Mouse (Mus musculus): ENCODE measurements around the gene Tbce.
"Not testable (repeated sequence)": the region's sequence is repeated elsewhere in the genome, so short reads cannot be mapped to it uniquely, and the experiment has no call there.

Tbce gene

DNA sequence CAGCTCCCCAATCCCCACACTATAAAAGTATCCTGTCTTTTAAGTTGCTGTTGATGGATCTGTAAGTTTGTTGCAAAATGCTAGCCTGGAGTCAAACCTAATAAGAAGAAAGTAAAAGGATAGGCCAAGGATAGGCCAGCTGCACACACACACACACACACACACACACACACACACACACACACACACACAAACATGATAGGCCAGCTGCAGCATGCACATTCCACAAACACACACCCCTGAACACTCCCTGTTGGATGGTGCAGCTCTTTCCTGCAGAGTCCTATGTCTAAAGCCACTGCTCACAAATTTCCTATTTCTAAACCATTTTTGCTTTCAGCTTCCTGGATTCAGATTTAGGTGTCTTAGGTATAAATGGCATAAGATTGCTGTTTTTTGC is 4.4 kb upstream of the Tbce start:
- TF ChIP-seq CTCF (conservative IDR thresholded peaks at IDR 0.05; ENCODE audit: low read length) (no peak), NANOG (IDR thresholded peaks at IDR 0.05; ENCODE audit: borderline replicate concordance, low read length) (no peak)
- H3K4me1 ChIP-seq (replicated peaks; ENCODE audit: low read depth, low read length): peaks cover 21% of the 10 kb centered on the region
- H3K36me3 ChIP-seq (ENCODE audit: insufficient read depth, low read length): peaks cover 8% of the 10 kb centered on the region; the same call in 1 of the 2 replicates
- no peaks in the 10 kb centered on the region for H3K27me3 ChIP-seq (ENCODE audit: insufficient read depth, low read length)
- no peaks in the 10 kb centered on the region for H3K9me3 ChIP-seq (ENCODE audit: low read length)
- H3K4me3 ChIP-seq (replicated peaks; ENCODE audit: low read length): no peak overlapping the region

DNA sequence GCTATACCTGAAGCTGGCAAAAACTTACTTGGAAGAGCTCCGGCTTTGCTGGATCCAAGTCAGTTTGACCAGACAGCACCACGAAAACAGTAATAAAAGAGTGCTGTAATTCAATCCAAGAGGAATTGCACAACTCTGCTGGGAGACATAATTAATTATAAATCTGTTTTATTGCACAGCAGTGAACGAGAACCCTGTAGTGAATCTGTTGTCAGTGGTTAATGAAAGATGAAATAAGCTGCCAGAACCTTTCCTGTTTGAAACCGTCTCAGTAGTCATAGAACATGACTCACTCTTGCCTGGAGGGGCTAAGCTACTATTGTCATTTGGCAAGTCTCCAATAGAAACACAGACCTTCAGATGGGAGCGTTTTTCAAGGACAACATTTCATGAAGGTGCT is 748 bp upstream of the Tbce start:
- H3K9me3 ChIP-seq (ENCODE audit: low read length): no peaks in the 10 kb centered on the region
- no peaks in the 10 kb centered on the region for H3K36me3 ChIP-seq (ENCODE audit: insufficient read depth, low read length)
- H3K27me3 ChIP-seq (ENCODE audit: insufficient read depth, low read length): no peaks in the 10 kb centered on the region
- H3K4me1 ChIP-seq (replicated peaks; ENCODE audit: low read depth, low read length): peaks cover 39% of the 10 kb centered on the region
- no peak for TF ChIP-seq NANOG (IDR thresholded peaks at IDR 0.05; ENCODE audit: borderline replicate concordance, low read length)
- no peak for TF ChIP-seq POU5F1 (IDR thresholded peaks at IDR 0.05; ENCODE audit: borderline replicate concordance, low read length)
- TF ChIP-seq CTCF (conservative IDR thresholded peaks at IDR 0.05; ENCODE audit: low read length): no peak
- peak overlapping the region; percentile 87 for H3K4me3 ChIP-seq (replicated peaks; ENCODE audit: low read length)

DNA sequence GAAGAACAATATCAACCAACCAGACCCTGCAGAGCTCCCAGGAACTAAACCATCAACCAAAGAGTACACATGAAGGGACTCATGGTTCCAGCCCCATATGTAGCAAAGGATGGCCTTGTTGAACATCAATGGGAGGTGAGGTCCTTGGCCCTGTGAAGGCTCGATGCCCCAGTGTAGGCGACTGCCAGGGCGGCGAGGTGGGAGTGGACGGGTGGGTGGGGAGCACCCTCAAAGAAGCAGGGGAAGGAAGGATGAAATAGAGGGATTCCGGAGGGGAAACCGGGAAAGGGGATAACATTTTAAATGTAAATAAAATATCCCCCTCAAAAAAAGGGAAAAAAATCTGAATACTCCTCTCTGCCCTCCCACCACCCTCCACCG is 537 bp downstream of the Tbce start:
- H3K36me3 ChIP-seq (ENCODE audit: insufficient read depth, low read length): no peaks in the 10 kb centered on the region
- TF ChIP-seq NANOG (IDR thresholded peaks at IDR 0.05; ENCODE audit: borderline replicate concordance, low read length) (no peak), CTCF (conservative IDR thresholded peaks at IDR 0.05; ENCODE audit: low read length) (no peak), POU5F1 (IDR thresholded peaks at IDR 0.05; ENCODE audit: borderline replicate concordance, low read length) (no peak)
- no peaks in the 10 kb centered on the region for H3K27me3 ChIP-seq (ENCODE audit: insufficient read depth, low read length)
- peaks cover 51% of the 10 kb centered on the region for H3K4me1 ChIP-seq (replicated peaks; ENCODE audit: low read depth, low read length)
- peak overlapping the region; percentile 87 for H3K4me3 ChIP-seq (replicated peaks; ENCODE audit: low read length)
- H3K9me3 ChIP-seq (ENCODE audit: low read length): no peaks in the 10 kb centered on the region

DNA sequence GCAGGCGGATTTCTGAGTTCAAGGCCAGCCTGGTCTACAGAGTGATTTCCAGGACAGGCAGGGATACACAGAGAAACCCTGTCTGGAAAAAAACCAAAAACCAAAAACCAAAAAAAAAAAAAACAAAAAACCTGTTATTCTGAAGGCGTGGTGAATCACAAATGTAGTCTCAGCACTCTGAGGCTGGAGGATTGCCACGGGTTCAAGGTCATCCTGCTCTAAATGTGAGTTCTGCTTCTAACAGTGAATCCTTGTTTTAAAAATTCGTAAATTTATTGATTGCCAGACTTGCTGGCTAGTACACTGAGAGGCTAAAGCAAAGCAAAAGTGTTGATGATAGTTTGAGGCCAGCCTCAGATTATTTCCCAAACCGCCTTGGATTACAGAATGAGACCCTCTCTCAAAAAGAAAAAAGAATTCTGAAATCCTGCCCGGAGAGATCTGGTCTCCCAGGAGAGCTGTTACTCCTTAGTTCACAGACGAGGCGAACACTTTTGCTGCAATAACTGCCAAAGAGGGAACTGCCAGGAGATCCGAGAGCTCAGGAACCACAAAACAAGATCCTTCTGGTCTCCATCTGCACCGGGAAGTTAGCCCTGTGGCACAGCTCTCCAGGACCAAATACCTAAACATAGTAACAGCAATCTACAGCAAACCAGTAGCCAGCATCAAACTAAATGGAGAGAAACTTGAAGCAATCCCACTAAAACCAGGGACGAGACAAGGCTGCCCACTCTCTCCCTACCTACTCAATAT is 3.4 kb downstream of the Tbce start:
- H3K9me3 ChIP-seq (ENCODE audit: low read length): no peaks in the 10 kb centered on the region
- no peaks in the 10 kb centered on the region for H3K27me3 ChIP-seq (ENCODE audit: insufficient read depth, low read length)
- H3K4me3 ChIP-seq (replicated peaks; ENCODE audit: low read length): peak overlapping the region; percentile 29
- H3K4me1 ChIP-seq (replicated peaks; ENCODE audit: low read depth, low read length): peaks cover 62% of the 10 kb centered on the region
- TF ChIP-seq POU5F1 (IDR thresholded peaks at IDR 0.05; ENCODE audit: borderline replicate concordance, low read length) (no peak), NANOG (IDR thresholded peaks at IDR 0.05; ENCODE audit: borderline replicate concordance, low read length) (no peak), CTCF (conservative IDR thresholded peaks at IDR 0.05; ENCODE audit: low read length) (no peak)
- H3K36me3 ChIP-seq (ENCODE audit: insufficient read depth, low read length): peaks cover 15% of the 10 kb centered on the region

DNA sequence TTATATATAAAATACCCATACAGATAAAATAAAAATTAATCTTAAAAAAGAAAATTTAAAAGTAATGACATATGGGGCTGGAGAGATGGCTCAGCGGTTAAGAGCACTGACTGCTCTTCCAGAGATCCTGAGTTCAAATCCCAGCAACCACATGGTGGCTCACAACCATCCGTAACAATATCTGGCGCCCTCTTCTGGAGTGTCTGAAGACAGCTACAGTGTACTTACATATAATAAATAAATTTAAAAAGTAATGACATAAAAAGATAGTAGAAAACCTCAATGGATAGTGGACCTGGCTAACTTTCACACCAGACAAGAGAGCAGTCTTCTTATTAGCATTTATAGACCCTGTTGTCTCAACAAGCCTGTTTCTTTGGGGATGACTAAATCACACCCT is 4.1 kb downstream of the Tbce start:
- Histone ChIP-seq H3K36me3 (ENCODE audit: insufficient read depth, low read length) (peaks cover 18% of the 10 kb centered on the region), H3K4me1 (replicated peaks; ENCODE audit: low read depth, low read length) (peaks cover 55% of the 10 kb centered on the region)
- H3K9me3 ChIP-seq (ENCODE audit: low read length); H3K27me3 ChIP-seq (ENCODE audit: insufficient read depth, low read length); H3K4me3 ChIP-seq (replicated peaks; ENCODE audit: low read length): not testable (repeated sequence)

DNA sequence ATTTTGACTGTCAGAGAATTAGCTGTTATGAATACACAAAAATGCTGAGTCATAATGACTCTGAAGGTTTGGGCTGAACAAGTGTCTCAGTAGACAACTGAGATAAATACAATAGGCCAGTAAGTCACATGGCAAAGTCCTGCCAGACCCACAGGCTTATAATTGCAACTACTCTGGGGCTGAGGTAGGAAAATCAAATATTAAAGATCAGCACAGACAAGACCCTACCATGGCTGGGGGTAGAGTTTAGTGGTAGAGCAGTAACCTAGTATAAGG is 5.4 kb downstream of the Tbce start:
- no peaks in the 10 kb centered on the region for H3K27me3 ChIP-seq (ENCODE audit: insufficient read depth, low read length)
- H3K9me3 ChIP-seq (ENCODE audit: low read length): no peaks in the 10 kb centered on the region
- H3K4me3 ChIP-seq (replicated peaks; ENCODE audit: low read length): 0 out of 2 replicates have a peak overlapping the region, but pooled peaks have one; percentile 3
- TF ChIP-seq CTCF (conservative IDR thresholded peaks at IDR 0.05; ENCODE audit: low read length): no peak
- no peak for TF ChIP-seq NANOG (IDR thresholded peaks at IDR 0.05; ENCODE audit: borderline replicate concordance, low read length)
- no peak for TF ChIP-seq POU5F1 (IDR thresholded peaks at IDR 0.05; ENCODE audit: borderline replicate concordance, low read length)
- peaks cover 54% of the 10 kb centered on the region for H3K4me1 ChIP-seq (replicated peaks; ENCODE audit: low read depth, low read length)
- H3K36me3 ChIP-seq (ENCODE audit: insufficient read depth, low read length): peaks cover 23% of the 10 kb centered on the region

DNA sequence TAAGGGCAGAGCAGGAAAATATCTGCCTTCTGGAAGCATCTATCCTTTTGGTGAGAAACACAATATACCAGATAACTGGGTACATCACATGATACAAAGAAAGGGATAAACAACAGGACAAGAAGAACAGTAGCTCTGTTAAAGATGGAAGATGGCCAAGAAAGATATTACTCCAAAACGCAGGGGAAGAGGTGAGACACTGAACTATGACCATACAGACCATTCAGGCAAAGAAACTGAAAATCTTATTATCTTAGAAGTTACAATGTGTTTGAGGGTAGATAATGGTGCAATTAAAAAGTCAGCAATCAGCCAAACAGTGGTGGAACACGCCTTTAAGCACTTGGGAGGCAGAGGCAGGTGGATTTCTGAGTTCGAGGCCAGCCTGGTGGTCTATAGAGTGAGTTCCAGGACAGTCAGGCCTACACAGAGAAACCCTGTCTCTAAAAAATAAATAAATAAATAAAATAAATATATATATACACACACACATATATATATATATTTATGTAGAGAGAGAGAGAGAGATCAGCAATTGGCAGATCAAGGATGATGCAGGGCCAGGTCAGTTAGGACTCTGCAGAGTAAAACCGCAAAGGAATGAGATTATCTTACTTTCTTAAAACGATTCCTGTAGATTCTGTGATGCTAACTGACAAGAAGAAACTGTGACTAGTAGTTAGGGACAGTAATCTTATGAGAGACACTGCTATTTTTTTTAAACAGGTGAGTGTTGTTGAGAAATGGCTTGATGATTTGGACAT is 5.9 kb downstream of the Tbce start:
- peaks cover 50% of the 10 kb centered on the region for H3K4me1 ChIP-seq (replicated peaks; ENCODE audit: low read depth, low read length)
- H3K9me3 ChIP-seq (ENCODE audit: low read length): no peaks in the 10 kb centered on the region
- no peaks in the 10 kb centered on the region for H3K27me3 ChIP-seq (ENCODE audit: insufficient read depth, low read length)
- H3K36me3 ChIP-seq (ENCODE audit: insufficient read depth, low read length): peaks cover 28% of the 10 kb centered on the region
- no peak for TF ChIP-seq POU5F1 (IDR thresholded peaks at IDR 0.05; ENCODE audit: borderline replicate concordance, low read length)
- TF ChIP-seq NANOG (IDR thresholded peaks at IDR 0.05; ENCODE audit: borderline replicate concordance, low read length): no peak
- no peak for TF ChIP-seq CTCF (conservative IDR thresholded peaks at IDR 0.05; ENCODE audit: low read length)
- H3K4me3 ChIP-seq (replicated peaks; ENCODE audit: low read length): no peak overlapping the region

DNA sequence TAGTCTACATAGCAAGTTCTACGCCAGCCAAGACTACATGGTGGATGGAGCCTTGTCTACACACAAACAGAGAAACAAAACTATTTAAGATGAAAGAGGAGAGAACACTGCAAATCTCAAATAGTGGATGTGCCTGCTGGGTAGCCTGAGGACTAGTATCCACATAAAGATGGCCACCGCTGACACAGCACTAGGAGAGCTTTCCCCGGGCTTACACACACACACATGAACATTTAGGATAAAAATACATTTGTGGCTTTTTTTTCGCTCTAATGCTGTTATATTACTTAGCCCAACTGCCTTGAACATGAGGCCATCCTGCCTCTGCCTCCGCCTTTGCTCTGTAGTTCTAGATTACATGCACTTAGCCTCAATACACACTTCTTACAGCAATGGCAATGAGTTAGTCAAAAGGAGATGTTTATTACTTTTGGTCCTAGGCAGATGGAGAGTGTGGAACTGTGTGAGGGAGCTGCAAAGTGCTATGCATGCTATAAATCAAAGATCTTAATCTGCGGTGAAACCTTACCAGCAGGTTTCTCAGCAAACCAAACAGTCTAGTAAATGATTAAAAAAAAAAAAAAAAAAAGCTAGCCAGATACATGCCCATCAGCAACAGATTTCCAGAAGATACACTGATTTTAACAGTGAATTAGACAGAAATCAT is 13.2 kb downstream of the Tbce start:
- H3K4me3 ChIP-seq (replicated peaks; ENCODE audit: low read length): no peak overlapping the region

More for the DNA sequence above, 13.2 kb downstream of the Tbce start:
- TF ChIP-seq POU5F1 (IDR thresholded peaks at IDR 0.05; ENCODE audit: borderline replicate concordance, low read length) (no peak), CTCF (conservative IDR thresholded peaks at IDR 0.05; ENCODE audit: low read length) (no peak), NANOG (IDR thresholded peaks at IDR 0.05; ENCODE audit: borderline replicate concordance, low read length) (no peak)
- H3K4me1 ChIP-seq (replicated peaks; ENCODE audit: low read depth, low read length): peaks cover 8% of the 10 kb centered on the region; the same call in 1 of the 2 replicates
- peaks cover 44% of the 10 kb centered on the region for H3K36me3 ChIP-seq (ENCODE audit: insufficient read depth, low read length)
- no peaks in the 10 kb centered on the region for H3K9me3 ChIP-seq (ENCODE audit: low read length)
- no peaks in the 10 kb centered on the region for H3K27me3 ChIP-seq (ENCODE audit: insufficient read depth, low read length)
